Comparison of ENCODE assay signal across 8 mouse cellular contexts in the genomic region with DNA sequence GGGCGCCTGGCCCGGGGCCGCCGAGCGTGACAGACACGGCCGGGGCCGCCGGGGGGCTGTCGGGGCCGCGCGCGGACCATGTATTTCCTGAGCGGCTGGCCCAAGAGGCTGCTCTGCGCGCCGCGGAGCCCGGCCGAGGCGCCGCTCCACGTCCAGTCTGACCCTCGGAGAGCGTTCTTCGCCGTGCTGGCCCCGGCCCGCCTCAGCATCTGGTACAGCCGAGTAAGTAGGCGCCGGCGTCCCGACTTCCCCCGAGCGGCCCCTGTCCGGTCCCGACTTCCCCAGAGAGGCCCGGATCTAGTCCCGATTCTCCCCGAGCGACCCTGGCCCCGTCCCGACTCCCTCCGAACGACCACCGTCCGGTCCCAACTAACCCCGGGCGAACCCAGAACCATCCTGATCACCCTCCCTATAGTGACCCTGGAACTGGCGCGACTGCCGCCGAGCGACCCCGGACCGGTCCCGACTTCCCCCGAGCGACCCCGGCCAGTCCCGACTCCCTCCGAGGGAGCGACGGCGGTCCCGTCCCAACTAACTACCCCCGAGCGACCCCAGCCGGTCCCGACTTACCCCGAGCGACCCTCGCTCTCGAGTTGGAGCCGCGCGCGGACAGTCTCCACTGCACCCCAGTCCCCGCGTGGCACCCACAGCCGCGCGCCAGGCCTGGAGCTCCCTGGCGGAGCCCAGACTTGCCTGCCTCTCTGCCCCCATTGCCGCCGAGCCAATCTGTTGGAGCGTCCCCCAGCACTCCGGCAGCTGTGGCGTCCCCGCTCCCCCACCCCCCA. TPM values are rescaled to one million over a fixed set of nuclear protein-coding genes. Genes with fewer than 3 reads are reported as not detected.
DNase-seq lines count a peak whose midpoint lies in the region; ATAC-seq lines count a peak whose summit lies in the region.

No protein-coding gene starts in this region.

- peak overlapping the region; percentile 92 for H3K9ac ChIP-seq in limb, embryonic 12.5 days (replicated peaks)
- H3K9ac ChIP-seq in midbrain, embryonic 14.5 days (replicated peaks; ENCODE audit: low read length), result peak overlapping the region; percentile 86
- H3K9ac ChIP-seq in stomach, embryonic 16.5 days (ENCODE audit: low read length), result peak overlapping the region; percentile 95

- DNase-seq in ovary, postnatal 10 days (ENCODE audit: low spot score), result peak; percentile 48
- DNase-seq in ovary, postnatal 14 days (ENCODE audit: low spot score), result no peak
- DNase-seq in cerebellum, adult 9-10 months, result peak; percentile 49
- DNase-seq in frontal cortex, postnatal 14 days (ENCODE audit: low spot score in 2 of 2), result peak; percentile 17 to 33
- peak; percentile 73 for DNase-seq in midbrain, embryonic 14.5 days

- H3K27me3 ChIP-seq in limb, embryonic 12.5 days, result no peaks in the 10 kb centered on the region
- H3K27me3 ChIP-seq in midbrain, embryonic 14.5 days (ENCODE audit: control insufficient read depth, insufficient read depth, low read length), result no peaks in the 10 kb centered on the region
- no peaks in the 10 kb centered on the region for H3K27me3 ChIP-seq in stomach, embryonic 16.5 days (ENCODE audit: control insufficient read depth, insufficient read depth, low read length)

- H3K4me2 ChIP-seq in limb, embryonic 12.5 days, result peak overlapping the region; percentile 76
- peak overlapping the region; percentile 89 for H3K4me2 ChIP-seq in midbrain, embryonic 14.5 days (ENCODE audit: low read length)
- peak overlapping the region; percentile 69 for H3K4me2 ChIP-seq in stomach, embryonic 16.5 days (ENCODE audit: low read depth, low read length)

- H3K27ac ChIP-seq in limb, embryonic 12.5 days, result peak overlapping the region; percentile 97
- H3K27ac ChIP-seq in midbrain, embryonic 14.5 days (replicated peaks; ENCODE audit: low read depth, low read length), result peak overlapping the region; percentile 91
- H3K27ac ChIP-seq in stomach, embryonic 16.5 days (ENCODE audit: low read length), result peak overlapping the region; percentile 93

- peaks cover 18% of the 10 kb centered on the region for H3K4me1 ChIP-seq in limb, embryonic 12.5 days (replicated peaks)
- 0 out of 2 replicates have a peak, but pooled peaks cover 6% of the 10 kb centered on the region for H3K4me1 ChIP-seq in midbrain, embryonic 14.5 days (ENCODE audit: control insufficient read depth, insufficient read depth, low read length)
- H3K4me1 ChIP-seq in stomach, embryonic 16.5 days (ENCODE audit: control insufficient read depth, insufficient read depth, low read length), result peaks cover 12% of the 10 kb centered on the region

- peak overlapping the region; percentile 89 for H3K4me3 ChIP-seq in limb, embryonic 12.5 days (replicated peaks)
- H3K4me3 ChIP-seq in midbrain, embryonic 14.5 days (replicated peaks; ENCODE audit: low read depth, low read length), result peak overlapping the region; percentile 83
- H3K4me3 ChIP-seq in stomach, embryonic 16.5 days (replicated peaks; ENCODE audit: low read length), result peak overlapping the region; percentile 92

- H3K36me3 ChIP-seq in limb, embryonic 12.5 days, result 0 out of 2 replicates have a peak, but pooled peaks cover 5% of the 10 kb centered on the region
- H3K36me3 ChIP-seq in midbrain, embryonic 14.5 days (ENCODE audit: control insufficient read depth, insufficient read depth, low read length), result no peaks in the 10 kb centered on the region
- H3K36me3 ChIP-seq in stomach, embryonic 16.5 days (ENCODE audit: control insufficient read depth, insufficient read depth, low read length), result no peaks in the 10 kb centered on the region

- no peaks in the 10 kb centered on the region for H3K9me3 ChIP-seq in limb, embryonic 12.5 days
- H3K9me3 ChIP-seq in midbrain, embryonic 14.5 days (ENCODE audit: control insufficient read depth, low read length), result no peaks in the 10 kb centered on the region
- H3K9me3 ChIP-seq in stomach, embryonic 16.5 days (replicated peaks; ENCODE audit: control insufficient read depth, low read length), result no peaks in the 10 kb centered on the region

- WGBS in limb, embryonic 12.5 days, result under 1% methylated on average over 77 of the region's 92 CpGs
- WGBS in midbrain, embryonic 14.5 days, result under 1% methylated on average over 86 of the region's 92 CpGs
- under 1% methylated on average over 92 of the region's 92 CpGs for WGBS in stomach, embryonic 16.5 days

- peak; percentile 27 for ATAC-seq in inflammation-experienced regulatory T-cells, adult 6 months
- peak; percentile 74 for ATAC-seq in limb, embryonic 12.5 days (ENCODE audit: insufficient number of reproducible peaks, insufficient read depth, low FRiP score, low TSS enrichment, low read depth)
- ATAC-seq in midbrain, embryonic 14.5 days (ENCODE audit: low FRiP score, low TSS enrichment), result peak; percentile 83
- ATAC-seq in stomach, embryonic 16.5 days (ENCODE audit: insufficient read depth, low FRiP score), result peak; percentile 68

RNA-seq across cellular contexts. Expression of a gene that starts 0.6 kb away (rescaled TPM):
- 10 to 100 TPM; 11.8 to 16.6 (median 13.1) TPM for polyA plus RNA-seq in inflammation-experienced regulatory T-cells, adult 6 months (2017; shearing (Covaris generic))
- polyA plus RNA-seq in limb, embryonic 12.5 days (2016; fragmentation: Nextera tagmentation; extraction: Ambion mirVana), result 25.6 and 26.5 TPM in 2 replicates
- 17.7 and 18.6 TPM in 2 replicates for polyA plus RNA-seq in midbrain, embryonic 14.5 days (2014; fragmentation: Nextera tagmentation; extraction: Ambion mirVana)
- polyA plus RNA-seq in stomach, embryonic 16.5 days (2015; fragmentation: Nextera tagmentation; extraction: Ambion mirVana), result 11.1 and 11.6 TPM in 2 replicates

Comparison
In these comparisons a context has a peak if more than half of its experiments do, and no peak if none do; other contexts are left out.
1. ATAC-seq: peak in every context shown above with its lines; median percentile 83 in midbrain, embryonic 14.5 days; 74 in limb, embryonic 12.5 days; 68 in stomach, embryonic 16.5 days; 27 in inflammation-experienced regulatory T-cells, adult 6 months.